Mouse (Mus musculus) heart, postnatal 0 days (tissue): Measurements from ENCODE around the gene Lrch1. TPM values are rescaled to one million over a fixed set of nuclear protein-coding genes. Genes with fewer than 3 reads are reported as not detected.

Experiments
- ATAC-seq: fragments of 200-750 bp; cut with Nextera tagmentation; 2 replicates; pipeline ENCODE4 v1.8.0; 2017; ENCODE audit warnings: low read depth, moderate number of reproducible peaks, moderate library complexity; ENCODE audit not compliant: insufficient read depth
- DNase-seq: peaks from one replicate; pipeline ENCODE4 v3.0.0-alpha.2; 2016; ENCODE audit warnings: low spot score
- H3K27ac ChIP-seq: fragments of 300-500 bp; sonication (generic); 2 replicates; pipeline ENCODE4 v1.5.1; 2014; ENCODE audit warnings: low read depth, mild to moderate bottlenecking
- H3K27me3 ChIP-seq: fragments of 300-500 bp; sonication (generic); 2 replicates; pipeline ENCODE4 v1.6.1; 2014; ENCODE audit warnings: low read length, mixed read lengths; ENCODE audit not compliant: control insufficient read depth, insufficient read depth
- H3K36me3 ChIP-seq: fragments of 300-500 bp; sonication (generic); replicated peaks from 2 replicates; pipeline ENCODE4 v1.6.1; 2014; ENCODE audit warnings: low read length, mixed read lengths; ENCODE audit not compliant: control insufficient read depth, insufficient read depth
- H3K4me1 ChIP-seq: fragments of 300-500 bp; sonication (generic); 2 replicates; pipeline ENCODE4 v1.6.1; 2014; ENCODE audit warnings: antibody characterized with exemption; ENCODE audit not compliant: control insufficient read depth, insufficient read depth
- H3K4me2 ChIP-seq: fragments of 300-500 bp; sonication (generic); 2 replicates; pipeline ENCODE4 v1.6.1; 2014; ENCODE audit warnings: low read depth, mild to moderate bottlenecking, low read length, moderate library complexity
- H3K4me3 ChIP-seq: fragments of 300-500 bp; sonication (generic); 2 replicates; pipeline ENCODE4 v1.5.1; 2014; ENCODE audit warnings: low read depth, low read length
- H3K9ac ChIP-seq: fragments of 300-500 bp; sonication (generic); replicated peaks from 2 replicates; pipeline ENCODE4 v1.6.1; 2014; ENCODE audit warnings: low read depth, low read length, mixed read lengths
- H3K9me3 ChIP-seq: fragments of 300-500 bp; sonication (generic); replicated peaks from 2 replicates; pipeline ENCODE4 v1.6.1; 2016; ENCODE audit warnings: low read length; ENCODE audit not compliant: control insufficient read depth
- CTCF ChIP-seq: IDR thresholded peaks from 2 replicates; pipeline ENCODE4 v1.5.1; 2016; ENCODE audit warnings: antibody characterized with exemption, control low read depth, low read depth
- EP300 ChIP-seq: IDR thresholded peaks from 2 replicates; pipeline ENCODE4 v1.6.1; 2016; ENCODE audit warnings: antibody characterized with exemption, low read depth
- WGBS: fragments of 180-500 bp; shearing (Covaris S2); extraction: QIAGEN DNeasy Blood & Tissue Kit; methylation state at CpG from one replicate; pipeline ENCODE4 v1.1.7; 2014; 5-methylcytosine and 5-hydroxymethylcytosine counted together
- polyA plus RNA-seq: library from polyadenylated mRNA; unstranded; fragments of >200 nt; fragmentation: Nextera tagmentation; extraction: Ambion mirVana; gene quantifications from 2 replicates; pipeline ENCODE4 v1.2.1, GENCODE M21; 2015
- total RNA-seq: library from RNA; depleted of rRNA; stranded (reverse); fragments of >200 nt; gene quantifications from 2 replicates; pipeline ENCODE4 v1.2.3, GENCODE M21; 2014; ENCODE audit warnings: low replicate concordance

Lrch1 gene
- total and polyA plus RNA-seq, 2 experiments from 2014 or later: 8.4 to 14.2 TPM

DNA sequence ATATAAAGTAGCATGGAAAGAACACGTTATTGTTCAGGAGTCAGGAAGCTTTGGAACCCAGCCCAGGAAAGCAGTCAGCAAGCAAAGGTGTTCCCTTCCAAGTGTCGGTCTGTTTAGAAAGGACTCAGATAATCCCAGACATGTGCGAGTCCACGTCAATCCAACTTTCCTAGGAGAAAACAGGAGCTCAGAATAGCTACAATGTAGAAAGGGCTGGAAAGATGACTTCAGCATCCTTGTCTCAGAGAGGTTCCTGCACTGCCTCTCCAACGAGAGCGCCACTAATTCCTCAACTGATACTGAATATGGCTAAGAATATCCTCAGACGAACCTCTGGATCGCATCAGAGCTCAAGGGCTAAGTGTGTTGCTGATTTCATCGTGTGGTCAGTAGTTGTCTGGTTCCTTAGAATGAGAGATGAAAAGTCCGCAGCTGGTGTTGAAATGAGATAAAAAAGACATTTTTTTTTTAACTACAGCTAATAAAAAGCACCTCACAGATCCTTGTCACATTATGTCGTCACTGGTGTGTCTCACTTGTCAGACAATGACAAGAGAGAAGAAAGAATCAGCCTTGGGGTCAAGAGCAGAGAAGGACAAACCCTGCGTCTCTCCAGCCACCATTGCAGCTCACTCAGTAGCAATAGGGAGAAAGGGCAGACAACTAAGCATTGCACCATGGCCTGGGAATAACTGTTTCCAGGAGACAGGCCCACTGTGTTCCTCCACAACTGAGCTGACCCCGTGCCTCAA, 47.5 kb downstream of the Lrch1 start:
- H3K36me3 ChIP-seq: no peaks in the 10 kb centered on the region
- ATAC-seq (peak; percentile 62), DNase-seq (peak; percentile 75)
- no peak overlapping the region for H3K4me3 ChIP-seq
- WGBS: 8% methylated on average over 13 of the region's 13 CpGs
- H3K4me1 ChIP-seq: peaks cover 39% of the 10 kb centered on the region
- peak overlapping the region; percentile 72 for H3K27ac ChIP-seq
- H3K27me3 ChIP-seq: no peaks in the 10 kb centered on the region
- H3K4me2 ChIP-seq: peak overlapping the region; percentile 29
- 0 out of 2 replicates have a peak overlapping the region, but pooled peaks have one; percentile 19 for H3K9ac ChIP-seq
- no peaks in the 10 kb centered on the region for H3K9me3 ChIP-seq
- TF ChIP-seq EP300 (peak; percentile 61; the same call in 1 of the 2 replicates), CTCF (no peak)

- DNase-seq (no peak), ATAC-seq (no peak)
- Histone ChIP-seq H3K9ac (no peak overlapping the region), H3K27me3 (no peaks in the 10 kb centered on the region), H3K36me3 (no peaks in the 10 kb centered on the region), H3K4me2 (no peak overlapping the region), H3K4me1 (peaks cover 37% of the 10 kb centered on the region), H3K27ac (peak overlapping the region; percentile 72), H3K9me3 (no peaks in the 10 kb centered on the region), H3K4me3 (no peak overlapping the region)
- 65% methylated on average over 5 of the region's 5 CpGs for WGBS
- TF ChIP-seq EP300 (no peak), CTCF (no peak)
These were observed 48.7 kb downstream of the Lrch1 start for GRCm38 (mm10) chr14:74898939-74899338.

- TF ChIP-seq EP300 (no peak), CTCF (no peak)
- no peak for ATAC-seq
- Histone ChIP-seq H3K9me3 (no peaks in the 10 kb centered on the region), H3K27me3 (no peaks in the 10 kb centered on the region), H3K4me1 (peaks cover 15% of the 10 kb centered on the region), H3K9ac (no peak overlapping the region), H3K27ac (no peak overlapping the region), H3K4me3 (no peak overlapping the region), H3K36me3 (no peaks in the 10 kb centered on the region), H3K4me2 (no peak overlapping the region)
- WGBS: 83% methylated on average over 6 of the region's 6 CpGs
- DNase-seq: no peak
These were observed 54.0 kb downstream of the Lrch1 start for GRCm38 (mm10) chr14:74893693-74894092.

DNA sequence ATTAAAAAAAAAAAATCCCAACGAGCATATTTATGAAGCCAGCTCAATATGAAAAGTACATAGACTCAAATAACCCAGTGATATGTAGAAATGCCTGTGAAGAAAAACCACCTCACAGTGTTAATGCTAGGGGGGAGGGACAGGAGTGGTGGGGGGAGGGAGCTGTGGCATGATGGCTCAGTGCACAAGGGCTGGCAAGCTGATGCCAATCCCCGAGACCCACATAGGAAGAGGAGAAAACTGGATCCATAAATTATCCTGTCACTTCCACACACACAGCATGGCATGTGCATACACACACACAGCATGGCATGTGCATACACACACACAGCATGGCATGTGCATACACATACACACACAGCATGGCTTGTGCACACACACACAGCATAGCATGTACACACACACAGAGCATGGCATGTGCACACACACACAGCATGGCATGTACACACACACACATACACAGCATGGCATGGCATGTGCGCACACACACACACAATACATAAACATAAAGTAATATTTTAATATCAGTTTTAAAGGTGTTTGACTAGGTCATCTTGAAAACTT, 54.5 kb downstream of the Lrch1 start:
- H3K9ac ChIP-seq: no peak overlapping the region
- H3K9me3 ChIP-seq: no peaks in the 10 kb centered on the region
- ATAC-seq (no peak), DNase-seq (no peak)
- H3K27ac ChIP-seq: no peak overlapping the region
- no peak overlapping the region for H3K4me3 ChIP-seq
- H3K4me2 ChIP-seq: no peak overlapping the region
- H3K4me1 ChIP-seq: peaks cover 13% of the 10 kb centered on the region
- no peaks in the 10 kb centered on the region for H3K27me3 ChIP-seq
- H3K36me3 ChIP-seq: no peaks in the 10 kb centered on the region
- 66% methylated on average over 3 of the region's 3 CpGs for whole genome bisulfite sequencing
- no peak for TF ChIP-seq EP300
- TF ChIP-seq CTCF: no peak

DNA sequence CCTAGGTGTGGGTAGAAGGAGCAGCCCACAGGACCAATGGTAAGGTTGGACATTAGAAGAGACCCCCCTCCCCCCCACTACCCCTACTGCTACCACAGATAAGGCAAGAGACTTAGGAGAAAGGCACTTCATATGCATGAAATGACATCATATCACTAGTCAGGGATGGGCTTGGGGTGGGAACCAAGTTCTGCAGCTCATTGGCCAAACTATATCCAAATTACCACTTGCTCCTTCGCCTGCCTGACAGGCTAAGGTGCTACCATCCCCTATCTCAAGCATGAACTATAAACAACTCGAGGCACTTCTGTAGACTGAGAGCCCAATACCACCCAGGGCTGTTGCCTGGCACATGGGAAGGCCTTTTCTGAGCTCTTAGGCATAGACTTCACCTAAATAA, 58.4 kb downstream of the Lrch1 start:
- Histone ChIP-seq H3K27me3 (no peaks in the 10 kb centered on the region), H3K4me1 (peaks cover 27% of the 10 kb centered on the region), H3K36me3 (no peaks in the 10 kb centered on the region), H3K4me3 (no peak overlapping the region), H3K4me2 (no peak overlapping the region), H3K9ac (no peak overlapping the region), H3K9me3 (no peaks in the 10 kb centered on the region), H3K27ac (no peak overlapping the region)
- no peak for TF ChIP-seq EP300
- ATAC-seq (no peak), DNase-seq (no peak)
- 66% methylated on average over 2 of the region's 2 CpGs for WGBS

- Histone ChIP-seq H3K4me3 (no peak overlapping the region), H3K27ac (no peak overlapping the region), H3K4me1 (peaks cover 32% of the 10 kb centered on the region), H3K9ac (no peak overlapping the region), H3K9me3 (no peaks in the 10 kb centered on the region), H3K4me2 (no peak overlapping the region), H3K27me3 (no peaks in the 10 kb centered on the region), H3K36me3 (no peaks in the 10 kb centered on the region)
- no peak for ATAC-seq
- WGBS: 100% methylated on average over 1 of the region's 1 CpGs
- no peak for DNase-seq
- TF ChIP-seq CTCF (no peak), EP300 (no peak)
These were observed 59.6 kb downstream of the Lrch1 start for GRCm38 (mm10) chr14:74888103-74888502.
